Mouse (Mus musculus) ES-Bruce4 (cell line): Measurements from ENCODE around the gene Ttc13.

ENCODE experiments used
- CTCF ChIP-seq: IDR thresholded peaks from one replicate; pipeline ENCODE4 v1.8.1; 2011; ENCODE audit warnings: low read depth, low read length
- EP300 ChIP-seq: IDR thresholded peaks from 2 replicates; pipeline ENCODE4 v1.6.1; 2011; ENCODE audit warnings: low read depth, low read length; ENCODE audit not compliant: insufficient read depth
- POLR2A ChIP-seq: IDR thresholded peaks from one replicate; pipeline ENCODE4 v1.8.1; 2011; ENCODE audit warnings: low read length; ENCODE audit not compliant: insufficient read depth

DNA sequence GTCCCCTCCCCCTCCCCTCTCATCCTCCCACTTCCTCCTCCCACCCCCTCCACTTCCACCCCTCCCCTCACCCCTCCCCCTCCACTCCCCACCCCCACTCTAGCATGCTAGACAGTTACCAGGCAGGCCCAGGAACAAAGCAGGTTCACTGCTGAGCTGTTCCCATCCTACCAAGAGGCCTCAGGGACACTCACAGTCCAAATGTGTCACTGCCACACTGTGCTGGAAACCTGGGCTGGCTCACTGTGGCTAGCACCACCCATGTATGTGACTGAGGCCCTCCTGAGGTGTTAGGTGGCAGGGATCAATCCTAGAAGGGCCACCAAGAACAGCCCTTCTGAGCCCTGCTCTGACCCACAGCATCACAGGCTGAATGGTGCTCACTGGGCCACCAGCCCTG, 73.5 kb downstream of the Ttc13 start:
- TF ChIP-seq CTCF (no peak), POLR2A (no peak), EP300 (no peak)
